Mouse (Mus musculus) liver, embryonic 13.5 days (tissue): Measurements from ENCODE around the gene Krt84. TPM values are rescaled to one million over a fixed set of nuclear protein-coding genes. Genes with fewer than 3 reads are reported as not detected.

Source experiments
- ATAC-seq: fragments of 200-750 bp; cut with Nextera tagmentation; 2 replicates; pipeline ENCODE4 v1.8.0; 2017; ENCODE audit warnings: low read depth, mild to moderate bottlenecking, moderate number of reproducible peaks, moderate library complexity
- DNase-seq: peaks from one replicate; pipeline ENCODE4 v3.0.0; 2022
- H3K27ac ChIP-seq: fragments of 300-500 bp; sonication (generic); 2 replicates; pipeline ENCODE4 v1.5.1; 2015; ENCODE audit warnings: moderate library complexity, mild to moderate bottlenecking, inconsistent platforms
- H3K27me3 ChIP-seq: fragments of 300-500 bp; sonication (generic); 2 replicates; pipeline ENCODE4 v1.6.1; 2015; ENCODE audit warnings: mild to moderate bottlenecking, inconsistent platforms
- H3K36me3 ChIP-seq: fragments of 300-500 bp; sonication (generic); 2 replicates; pipeline ENCODE4 v1.6.1; 2015; ENCODE audit warnings: mild to moderate bottlenecking, inconsistent platforms
- H3K4me1 ChIP-seq: fragments of 300-500 bp; sonication (generic); replicated peaks from 2 replicates; pipeline ENCODE4 v1.6.1; 2015; ENCODE audit warnings: inconsistent platforms
- H3K4me2 ChIP-seq: fragments of 300-500 bp; sonication (generic); 2 replicates; pipeline ENCODE4 v1.6.1; 2015; ENCODE audit warnings: inconsistent platforms, mild to moderate bottlenecking, moderate library complexity
- H3K4me3 ChIP-seq: fragments of 300-500 bp; sonication (generic); replicated peaks from 2 replicates; pipeline ENCODE4 v1.5.1; 2015; ENCODE audit warnings: mild to moderate bottlenecking, inconsistent platforms
- H3K9ac ChIP-seq: fragments of 300-500 bp; sonication (generic); 2 replicates; pipeline ENCODE4 v1.6.1; 2015; ENCODE audit warnings: mild to moderate bottlenecking, inconsistent platforms
- H3K9me3 ChIP-seq: fragments of 300-500 bp; sonication (generic); replicated peaks from 2 replicates; pipeline ENCODE4 v1.6.1; 2016; ENCODE audit warnings: inconsistent platforms
- WGBS: fragments of 180-500 bp; shearing (Covaris S2); methylation state at CpG from one replicate; pipeline ENCODE4 v1.1.7; 2015; ENCODE audit not compliant: insufficient replicate concordance; 5-methylcytosine and 5-hydroxymethylcytosine counted together
- microRNA-seq: library from miRNA; unstranded; fragments of <30 nt; microRNA quantifications from one replicate; pipeline ENCODE4, GENCODE M21; 2016
- polyA plus RNA-seq: library from polyadenylated mRNA; unstranded; fragments of >200 nt; fragmentation: Nextera tagmentation; extraction: Ambion mirVana; gene quantifications from 2 replicates; pipeline ENCODE4 v1.2.1, GENCODE M21; 2015

Gene Krt84
- polyA plus RNA-seq, 1 experiment from 2014 or later, result not detected

DNA sequence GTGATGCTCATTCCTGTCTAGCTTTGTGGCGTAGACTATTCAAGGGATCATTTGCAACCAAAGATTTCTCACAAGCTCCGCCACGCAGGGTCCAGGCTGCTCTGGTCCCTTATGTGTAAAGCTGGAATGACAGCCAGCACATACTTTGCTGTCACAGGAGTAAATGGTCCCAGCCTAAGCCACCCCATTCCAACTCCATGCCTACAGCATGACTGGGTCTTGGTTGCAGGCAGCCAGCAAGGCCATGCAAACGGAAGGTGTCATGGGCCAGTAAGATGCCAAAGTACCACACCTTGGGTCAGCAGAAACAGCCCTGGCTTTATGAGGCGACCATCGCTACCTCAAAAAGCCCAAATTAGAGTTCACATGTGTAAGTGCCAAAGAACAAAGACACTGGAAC lies 38.9 kb downstream of the Krt84 start:
- Histone ChIP-seq H3K4me3 (no peak overlapping the region), H3K4me2 (no peak overlapping the region), H3K36me3 (no peaks in the 10 kb centered on the region), H3K4me1 (no peaks in the 10 kb centered on the region), H3K27me3 (no peaks in the 10 kb centered on the region), H3K9ac (no peak overlapping the region), H3K27ac (no peak overlapping the region), H3K9me3 (no peaks in the 10 kb centered on the region)
- DNase-seq, result no peak
- ATAC-seq, result no peak
- WGBS, result 71% methylated on average over 6 of the region's 6 CpGs

GRCm38 (mm10) chr15:101492718-101493117 lies 39.9 kb downstream of the Krt84 start:
- 44% methylated on average over 8 of the region's 8 CpGs for WGBS
- Histone ChIP-seq H3K9ac (no peak overlapping the region), H3K27me3 (no peaks in the 10 kb centered on the region), H3K27ac (no peak overlapping the region), H3K4me3 (no peak overlapping the region), H3K36me3 (no peaks in the 10 kb centered on the region), H3K9me3 (no peaks in the 10 kb centered on the region), H3K4me2 (no peak overlapping the region), H3K4me1 (no peaks in the 10 kb centered on the region)
- no peak for DNase-seq
- ATAC-seq, result no peak

DNA sequence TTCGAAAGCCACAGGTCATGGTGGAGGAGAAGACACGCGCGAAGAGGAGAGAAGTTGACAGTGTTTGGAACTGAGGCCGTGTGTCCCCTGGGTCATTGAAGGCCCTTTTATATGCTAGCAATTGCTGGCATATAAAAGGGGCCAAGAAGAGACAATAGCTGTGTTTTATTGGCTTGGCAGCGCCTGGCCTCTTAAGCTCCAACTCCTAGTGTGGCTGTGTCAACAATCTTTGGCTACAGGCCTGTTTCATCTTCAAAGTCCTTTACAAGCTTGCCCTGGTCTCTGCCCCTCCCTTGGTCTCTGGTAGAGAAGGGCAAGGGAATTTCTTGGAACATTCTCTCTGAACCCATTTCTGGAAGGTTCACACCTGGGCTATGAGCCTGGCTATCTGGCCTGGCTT lies 41.2 kb downstream of the Krt84 start, which contains the start of gene Krt83:
Gene Krt83, minus strand, starts transcription at position 82 of the 400 bp plus-strand sequence.
- H3K9ac ChIP-seq, result no peak within 1 kb of the TSS
- no peak within 1 kb of the TSS for H3K4me2 ChIP-seq
- no peaks in the 10 kb centered on the region for H3K4me1 ChIP-seq
- H3K36me3 ChIP-seq, result no peaks in the 10 kb centered on the region
- H3K4me3 ChIP-seq, result no peak within 1 kb of the TSS
- H3K27ac ChIP-seq, result no peak within 1 kb of the TSS
- H3K9me3 ChIP-seq, result no peaks in the 10 kb centered on the region
- no peaks in the 10 kb centered on the region for H3K27me3 ChIP-seq
- 80% methylated on average over 6 of the region's 6 CpGs for WGBS
- ATAC-seq (no peak), DNase-seq (no peak)

GRCm38 (mm10) chr15:101485911-101486635 lies 46.5 kb downstream of the Krt84 start:
- no peaks in the 10 kb centered on the region for H3K27me3 ChIP-seq
- no peak overlapping the region for H3K27ac ChIP-seq
- WGBS, result 57% methylated on average over 11 of the region's 11 CpGs
- H3K4me3 ChIP-seq, result no peak overlapping the region
- no peaks in the 10 kb centered on the region for H3K36me3 ChIP-seq
- H3K4me1 ChIP-seq, result no peaks in the 10 kb centered on the region
- no peaks in the 10 kb centered on the region for H3K9me3 ChIP-seq
- ATAC-seq (no peak), DNase-seq (no peak)
- no peak overlapping the region for H3K4me2 ChIP-seq
- no peak overlapping the region for H3K9ac ChIP-seq

DNA sequence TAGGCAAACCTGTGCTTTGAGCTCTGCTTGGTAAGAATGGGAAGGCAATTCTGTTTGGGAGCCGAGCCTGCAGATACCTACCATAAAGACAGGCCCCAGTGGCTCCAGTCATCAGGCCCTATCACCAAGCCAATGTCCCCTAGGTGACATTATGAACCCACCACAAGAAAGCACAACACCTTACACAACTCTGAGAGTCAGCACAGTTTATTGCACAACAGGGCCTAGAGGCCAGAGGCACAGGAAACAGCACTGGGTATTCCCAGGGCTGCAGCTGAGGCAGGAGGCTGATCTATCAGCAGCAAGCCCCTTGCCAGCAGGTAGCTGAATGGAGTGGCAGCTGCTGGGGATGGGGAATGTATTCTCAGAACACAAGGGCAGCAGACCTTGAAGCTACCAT lies 47.7 kb downstream of the Krt84 start:
- ATAC-seq, result no peak
- Histone ChIP-seq H3K9me3 (no peaks in the 10 kb centered on the region), H3K27me3 (no peaks in the 10 kb centered on the region), H3K9ac (no peak overlapping the region), H3K27ac (no peak overlapping the region), H3K4me3 (no peak overlapping the region), H3K36me3 (no peaks in the 10 kb centered on the region), H3K4me1 (no peaks in the 10 kb centered on the region), H3K4me2 (no peak overlapping the region)
- no peak for DNase-seq
- WGBS, result 35% methylated on average over 1 of the region's 1 CpGs

- Histone ChIP-seq H3K36me3 (no peaks in the 10 kb centered on the region), H3K4me2 (no peak overlapping the region), H3K9ac (no peak overlapping the region), H3K27ac (no peak overlapping the region), H3K4me1 (peaks cover 5% of the 10 kb centered on the region; the same call in 1 of the 2 replicates), H3K4me3 (no peak overlapping the region), H3K9me3 (no peaks in the 10 kb centered on the region), H3K27me3 (peaks cover 12% of the 10 kb centered on the region)
- ATAC-seq (no peak), DNase-seq (no peak)
- WGBS, result 56% methylated on average over 1 of the region's 1 CpGs
Observed at GRCm38 (mm10) chr15:101483646-101484045, 49.0 kb downstream of the Krt84 start.

DNA sequence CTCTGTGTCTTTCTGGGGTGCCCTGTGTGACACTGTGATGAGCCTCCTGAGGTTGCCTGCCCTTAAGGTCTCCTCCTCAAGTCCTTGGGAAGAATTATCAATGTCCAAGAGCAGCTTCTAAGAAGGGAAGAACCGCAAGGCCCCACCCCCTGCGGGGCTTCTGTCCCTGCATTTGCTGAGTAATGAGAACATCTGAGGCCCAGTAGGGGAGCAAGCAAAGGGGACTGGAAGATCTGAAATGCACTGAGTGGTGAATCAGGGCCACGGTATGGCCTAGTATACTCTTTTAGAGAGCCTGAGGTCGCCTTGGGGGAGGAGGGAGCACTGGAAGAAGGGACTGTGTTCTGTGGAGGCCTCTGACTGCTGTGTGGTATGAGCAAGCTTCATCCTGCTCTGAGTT lies 50.6 kb downstream of the Krt84 start:
- H3K4me3 ChIP-seq, result no peak overlapping the region
- no peaks in the 10 kb centered on the region for H3K9me3 ChIP-seq
- H3K36me3 ChIP-seq, result no peaks in the 10 kb centered on the region
- ATAC-seq (no peak), DNase-seq (no peak)
- no peak overlapping the region for H3K4me2 ChIP-seq
- no peak overlapping the region for H3K9ac ChIP-seq
- H3K4me1 ChIP-seq, result peaks cover 5% of the 10 kb centered on the region; the same call in 1 of the 2 replicates
- 33% methylated on average over 4 of the region's 4 CpGs for WGBS
- no peak overlapping the region for H3K27ac ChIP-seq
- H3K27me3 ChIP-seq, result peaks cover 15% of the 10 kb centered on the region

DNA sequence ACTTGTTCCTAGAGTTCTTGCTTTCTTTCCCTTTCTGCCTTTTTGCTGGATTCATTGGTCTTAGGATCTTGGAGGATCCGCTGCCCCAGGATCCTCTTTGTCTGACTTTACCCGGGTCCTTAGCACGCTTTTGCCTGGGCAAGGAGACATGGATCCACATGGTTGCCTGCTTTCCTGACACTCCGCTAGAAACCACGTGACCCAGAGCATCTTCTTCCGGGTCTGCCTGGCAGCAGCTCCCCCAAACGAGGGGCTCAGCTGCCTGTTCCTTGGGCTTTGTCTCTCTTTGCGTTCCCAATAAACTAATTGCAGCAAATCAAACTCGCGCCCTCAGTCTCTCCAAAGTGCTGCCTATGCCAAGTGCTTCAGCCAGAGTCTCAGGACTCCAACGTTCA lies 53.0 kb downstream of the Krt84 start:
- WGBS, result 28% methylated on average over 11 of the region's 11 CpGs
- H3K4me2 ChIP-seq, result peak overlapping the region; percentile 37
- peaks cover 5% of the 10 kb centered on the region; the same call in 1 of the 2 replicates for H3K4me1 ChIP-seq
- no peaks in the 10 kb centered on the region for H3K36me3 ChIP-seq
- ATAC-seq, result no peak
- no peak for DNase-seq
- H3K4me3 ChIP-seq, result no peak overlapping the region
- H3K9me3 ChIP-seq, result no peaks in the 10 kb centered on the region
- no peak overlapping the region for H3K9ac ChIP-seq
- peaks cover 15% of the 10 kb centered on the region for H3K27me3 ChIP-seq
- no peak overlapping the region for H3K27ac ChIP-seq

DNA sequence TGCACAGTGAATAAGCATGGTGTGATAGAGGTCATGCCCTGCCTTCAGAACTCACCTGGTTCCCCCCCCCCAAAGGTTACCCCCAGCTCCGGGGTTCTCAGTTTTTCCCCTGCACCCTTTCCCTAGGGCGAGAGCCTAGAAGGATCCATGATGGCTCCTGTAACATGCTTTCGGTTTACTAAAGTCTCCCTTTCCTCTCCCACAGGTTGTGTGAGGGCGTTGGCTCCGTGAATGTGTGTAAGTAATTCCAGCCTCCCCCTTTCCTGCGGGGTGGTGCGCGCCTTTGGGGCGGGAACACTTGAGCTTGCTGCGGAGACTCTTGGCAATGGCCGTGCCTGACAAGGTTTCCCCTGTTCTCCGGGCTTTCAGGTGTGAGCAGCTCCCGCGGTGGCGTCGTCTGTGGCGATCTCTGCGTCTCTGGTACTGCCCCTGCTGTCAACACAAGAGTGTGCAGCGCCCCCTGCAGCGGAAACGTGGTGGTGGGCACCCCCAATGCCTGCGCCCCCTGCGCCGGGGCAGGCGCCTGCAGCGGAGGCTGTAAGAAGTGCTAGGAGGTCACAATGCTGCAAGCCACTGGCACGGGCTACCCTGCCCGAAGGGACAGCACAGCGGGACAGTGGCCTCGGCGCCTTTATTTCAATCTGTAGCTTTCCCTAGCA lies 53.5 kb downstream of the Krt84 start:
- Histone ChIP-seq H3K36me3 (no peaks in the 10 kb centered on the region), H3K9ac (no peak overlapping the region), H3K9me3 (no peaks in the 10 kb centered on the region), H3K4me2 (peak overlapping the region; percentile 37), H3K27ac (no peak overlapping the region), H3K4me1 (peaks cover 5% of the 10 kb centered on the region; the same call in 1 of the 2 replicates), H3K4me3 (no peak overlapping the region), H3K27me3 (peaks cover 15% of the 10 kb centered on the region)
- DNase-seq (no peak), ATAC-seq (no peak)
- 9% methylated on average over 31 of the region's 31 CpGs for WGBS

Small RNAs within 50 kb of the gene (microRNA-seq; reads per million reads assigned to microRNA genes)
- gene Gm44393 (not detected), gene Gm44460 (not detected)

Other genes starting within 250 kb of the Krt84 start
- gene Atg101, start 248.5 kb downstream of the Krt84 start, polyA plus RNA-seq, result 29.6 and 31.7 TPM in 2 replicates
- gene 6030408B16Rik, start 239.6 kb downstream of the Krt84 start, polyA plus RNA-seq, result 0.13 and 0.22 TPM in 2 replicates
- 0.10 TPM in 2 replicates for gene Krt80, start 162.7 kb downstream of the Krt84 start, polyA plus RNA-seq
- 2.9 and 5.1 TPM in 2 replicates for gene Krt7, start 121.8 kb downstream of the Krt84 start, polyA plus RNA-seq
- not detected in 2 replicates for gene Krt87, start 94.0 kb downstream of the Krt84 start, polyA plus RNA-seq
- not detected in 2 replicates for gene Krt88, start 85.1 kb downstream of the Krt84 start, polyA plus RNA-seq
- not detected in 2 replicates for gene Krt81, start 69.1 kb downstream of the Krt84 start, polyA plus RNA-seq
- gene Krt86, start 59.3 kb downstream of the Krt84 start, polyA plus RNA-seq, result not detected in 2 replicates
- not detected in 2 replicates for gene Krt83, start 41.3 kb downstream of the Krt84 start, polyA plus RNA-seq
- not detected in 2 replicates for gene Gm49425, start 15.6 kb downstream of the Krt84 start, polyA plus RNA-seq
- gene Krt82, start 17.8 kb upstream of the Krt84 start, polyA plus RNA-seq, result not detected in 2 replicates
- gene Krt90, start 30.1 kb upstream of the Krt84 start, polyA plus RNA-seq, result not detected in 2 replicates
- gene Krt75, start 41.1 kb upstream of the Krt84 start, polyA plus RNA-seq, result not detected in 2 replicates
- not detected in 2 replicates for gene Gm5414, start 95.4 kb upstream of the Krt84 start, polyA plus RNA-seq
- not detected in 2 replicates for gene Gm5478, start 114.6 kb upstream of the Krt84 start, polyA plus RNA-seq
- gene Krt6b, start 147.5 kb upstream of the Krt84 start, polyA plus RNA-seq, result not detected in 2 replicates
- gene Krt6a, start 161.5 kb upstream of the Krt84 start, polyA plus RNA-seq, result 0.05 and 0.09 TPM in 2 replicates
- 0.63 and 0.69 TPM in 2 replicates for gene Krt5, start 180.1 kb upstream of the Krt84 start, polyA plus RNA-seq
- not detected in 2 replicates for gene Krt71, start 210.3 kb upstream of the Krt84 start, polyA plus RNA-seq